ENCODE assay signal across 8 mouse cellular contexts in genomic region chr9:60457359-60458210, GRCm38 (mm10).
A peak's percentile ranks its signal among the peaks of the same experiment; 100 is the strongest.
DNase-seq lines count a peak whose midpoint lies in the region; ATAC-seq and TF ChIP-seq lines count a peak whose summit lies in the region.

No protein-coding gene starts in this region.

- peak overlapping the region; percentile 59 for H3K4me3 ChIP-seq in cerebellum, adult 2 months (replicated peaks; ENCODE audit: insufficient read depth, low read depth, low read length)

- H3K27me3 ChIP-seq in cerebellum, adult 2 months (ENCODE audit: control insufficient read depth, insufficient read depth, low read length): no peaks in the 10 kb centered on the region

- H3K27ac ChIP-seq in cerebellum, adult 2 months (ENCODE audit: insufficient read depth, low read length): no peak overlapping the region

- no peak for TF ChIP-seq CTCF in cerebellum, adult 2 months (IDR thresholded peaks at IDR 0.05; ENCODE audit: borderline replicate concordance, insufficient read depth, low read depth, low read length)

- DNase-seq in cerebellum, adult 2 months: peak; percentile 8 to 20
- DNase-seq in embryo, embryonic 11 days: peak; percentile 39
- peak; percentile 37 for DNase-seq in heart, adult 8-10 months (ENCODE audit: low spot score)
- peak; percentile 43 for DNase-seq in kidney, postnatal 14 days
- peak; percentile 95 for DNase-seq in retina, postnatal 1 day
- DNase-seq in spleen, postnatal 4 days (ENCODE audit: low spot score in 2 of 2): no peak
- no peak for DNase-seq in ovary, postnatal 14 days (ENCODE audit: low spot score)

- 10% methylated on average over 18 of the region's 18 CpGs for WGBS in cerebellum, adult 2 months

- peaks cover 13% of the 10 kb centered on the region for H3K4me1 ChIP-seq in cerebellum, adult 2 months (ENCODE audit: control insufficient read depth, insufficient read depth, low read length)

- ATAC-seq in cerebellum, adult (ENCODE audit: insufficient number of reproducible peaks, low FRiP score, low TSS enrichment): no peak

- no peak for TF ChIP-seq POLR2A in cerebellum, adult 2 months (IDR thresholded peaks at IDR 0.05; ENCODE audit: borderline replicate concordance, insufficient read depth, low read length)

Comparison
In these comparisons a context has a peak if more than half of its experiments do, and no peak if none do; other contexts are left out.
1. DNase-seq: peak in cerebellum, adult 2 months (2 of 2), embryo, embryonic 11 days (single experiment), heart, adult 8-10 months (single experiment), kidney, postnatal 14 days (single experiment) and retina, postnatal 1 day (single experiment); none in spleen, postnatal 4 days (0 of 2) and ovary, postnatal 14 days (single experiment).